Mouse (Mus musculus): ENCODE data around the gene Nup160. TPM values are rescaled to one million over a fixed set of nuclear protein-coding genes. Genes with fewer than 3 reads are reported as not detected.
A peak's percentile ranks its signal among the peaks of the same experiment; 100 is the strongest.

The Nup160 gene
- polyA plus RNA-seq, 1 experiment from 2014 or later = 41.1 TPM

- no peaks in the 10 kb centered on the region for H3K4me1 ChIP-seq (ENCODE audit: control insufficient read depth, insufficient read depth, low read length)
- H3K4me3 ChIP-seq (ENCODE audit: low read depth, low read length) = no peak overlapping the region
- no peak overlapping the region for H3K4me2 ChIP-seq (ENCODE audit: low read depth, low read length)
- no peaks in the 10 kb centered on the region for H3K27me3 ChIP-seq (replicated peaks; ENCODE audit: control insufficient read depth, insufficient read depth, low read length)
- DNase-seq (ENCODE audit: low spot score) (no peak), ATAC-seq (ENCODE audit: low read depth) (no peak)
- no peak overlapping the region for H3K27ac ChIP-seq (replicated peaks; ENCODE audit: low read depth, low read length)
- H3K9ac ChIP-seq (ENCODE audit: low read depth, low read length) = no peak overlapping the region
- WGBS = 92% methylated on average over 7 of the region's 7 CpGs
- H3K36me3 ChIP-seq (ENCODE audit: control insufficient read depth, insufficient read depth, low read length) = peaks cover 92% of the 10 kb centered on the region
- H3K9me3 ChIP-seq (ENCODE audit: control insufficient read depth, low read length) = no peaks in the 10 kb centered on the region
These were observed 38.6 kb downstream of the Nup160 start for GRCm38 (mm10) chr2:90715555-90716092.

- DNase-seq (ENCODE audit: low spot score) (no peak), ATAC-seq (ENCODE audit: low read depth) (no peak)
- WGBS = 92% methylated on average over 4 of the region's 4 CpGs
- Histone ChIP-seq H3K36me3 (ENCODE audit: control insufficient read depth, insufficient read depth, low read length) (peaks cover 91% of the 10 kb centered on the region), H3K9me3 (ENCODE audit: control insufficient read depth, low read length) (no peaks in the 10 kb centered on the region), H3K4me2 (ENCODE audit: low read depth, low read length) (no peak overlapping the region), H3K9ac (ENCODE audit: low read depth, low read length) (no peak overlapping the region), H3K27me3 (replicated peaks; ENCODE audit: control insufficient read depth, insufficient read depth, low read length) (no peaks in the 10 kb centered on the region), H3K4me3 (ENCODE audit: low read depth, low read length) (no peak overlapping the region), H3K4me1 (ENCODE audit: control insufficient read depth, insufficient read depth, low read length) (no peaks in the 10 kb centered on the region), H3K27ac (replicated peaks; ENCODE audit: low read depth, low read length) (no peak overlapping the region)
These were observed 40.4 kb downstream of the Nup160 start for GRCm38 (mm10) chr2:90717366-90717765.

- no peak for ATAC-seq (ENCODE audit: low read depth)
- WGBS = 93% methylated on average over 5 of the region's 5 CpGs
- Histone ChIP-seq H3K27ac (replicated peaks; ENCODE audit: low read depth, low read length) (no peak overlapping the region), H3K9me3 (ENCODE audit: control insufficient read depth, low read length) (no peaks in the 10 kb centered on the region), H3K27me3 (replicated peaks; ENCODE audit: control insufficient read depth, insufficient read depth, low read length) (no peaks in the 10 kb centered on the region), H3K4me1 (ENCODE audit: control insufficient read depth, insufficient read depth, low read length) (no peaks in the 10 kb centered on the region), H3K36me3 (ENCODE audit: control insufficient read depth, insufficient read depth, low read length) (peaks cover 91% of the 10 kb centered on the region), H3K4me3 (ENCODE audit: low read depth, low read length) (no peak overlapping the region), H3K9ac (ENCODE audit: low read depth, low read length) (no peak overlapping the region), H3K4me2 (ENCODE audit: low read depth, low read length) (no peak overlapping the region)
- no peak for DNase-seq (ENCODE audit: low spot score)
These were observed 40.9 kb downstream of the Nup160 start for GRCm38 (mm10) chr2:90717948-90718347.

- Histone ChIP-seq H3K9me3 (ENCODE audit: control insufficient read depth, low read length) (no peaks in the 10 kb centered on the region), H3K4me2 (ENCODE audit: low read depth, low read length) (no peak overlapping the region), H3K4me1 (ENCODE audit: control insufficient read depth, insufficient read depth, low read length) (no peaks in the 10 kb centered on the region), H3K27me3 (replicated peaks; ENCODE audit: control insufficient read depth, insufficient read depth, low read length) (no peaks in the 10 kb centered on the region), H3K4me3 (ENCODE audit: low read depth, low read length) (no peak overlapping the region), H3K9ac (ENCODE audit: low read depth, low read length) (no peak overlapping the region), H3K36me3 (ENCODE audit: control insufficient read depth, insufficient read depth, low read length) (peaks cover 96% of the 10 kb centered on the region), H3K27ac (replicated peaks; ENCODE audit: low read depth, low read length) (no peak overlapping the region)
- 95% methylated on average over 3 of the region's 3 CpGs for WGBS
- no peak for ATAC-seq (ENCODE audit: low read depth)
- DNase-seq (ENCODE audit: low spot score) = no peak
These were observed 49.8 kb downstream of the Nup160 start for GRCm38 (mm10) chr2:90726818-90727217.

- Histone ChIP-seq H3K4me1 (ENCODE audit: control insufficient read depth, insufficient read depth, low read length) (no peaks in the 10 kb centered on the region), H3K27ac (replicated peaks; ENCODE audit: low read depth, low read length) (no peak overlapping the region), H3K4me2 (ENCODE audit: low read depth, low read length) (no peak overlapping the region), H3K36me3 (ENCODE audit: control insufficient read depth, insufficient read depth, low read length) (peaks cover 74% of the 10 kb centered on the region), H3K27me3 (replicated peaks; ENCODE audit: control insufficient read depth, insufficient read depth, low read length) (no peaks in the 10 kb centered on the region), H3K9me3 (ENCODE audit: control insufficient read depth, low read length) (no peaks in the 10 kb centered on the region), H3K9ac (ENCODE audit: low read depth, low read length) (no peak overlapping the region), H3K4me3 (ENCODE audit: low read depth, low read length) (no peak overlapping the region)
- WGBS = 92% methylated on average over 11 of the region's 11 CpGs
- ATAC-seq (ENCODE audit: low read depth) = no peak
- no peak for DNase-seq (ENCODE audit: low spot score)
These were observed 58.3 kb downstream of the Nup160 start for GRCm38 (mm10) chr2:90735326-90735725.

GRCm38 (mm10) chr2:90738801-90739200 lies 61.8 kb downstream of the Nup160 start:
- H3K36me3 ChIP-seq (ENCODE audit: control insufficient read depth, insufficient read depth, low read length) = peaks cover 41% of the 10 kb centered on the region
- no peak for ATAC-seq (ENCODE audit: low read depth)
- no peaks in the 10 kb centered on the region for H3K4me1 ChIP-seq (ENCODE audit: control insufficient read depth, insufficient read depth, low read length)
- no peak overlapping the region for H3K4me3 ChIP-seq (ENCODE audit: low read depth, low read length)
- no peak for DNase-seq (ENCODE audit: low spot score)
- no peaks in the 10 kb centered on the region for H3K27me3 ChIP-seq (replicated peaks; ENCODE audit: control insufficient read depth, insufficient read depth, low read length)
- H3K9me3 ChIP-seq (ENCODE audit: control insufficient read depth, low read length) = no peaks in the 10 kb centered on the region
- WGBS = 88% methylated on average over 3 of the region's 3 CpGs
- H3K27ac ChIP-seq (replicated peaks; ENCODE audit: low read depth, low read length) = no peak overlapping the region
- no peak overlapping the region for H3K4me2 ChIP-seq (ENCODE audit: low read depth, low read length)
- no peak overlapping the region for H3K9ac ChIP-seq (ENCODE audit: low read depth, low read length)

- no peaks in the 10 kb centered on the region for H3K4me1 ChIP-seq (ENCODE audit: control insufficient read depth, insufficient read depth, low read length)
- ATAC-seq (ENCODE audit: low read depth) = no peak
These were observed 62.3 kb downstream of the Nup160 start for GRCm38 (mm10) chr2:90739327-90739726.

GRCm38 (mm10) chr2:90739921-90740320 lies 62.9 kb downstream of the Nup160 start:
- ATAC-seq (ENCODE audit: low read depth) (no peak), DNase-seq (ENCODE audit: low spot score) (peak; percentile 54)
- no peaks in the 10 kb centered on the region for H3K9me3 ChIP-seq (ENCODE audit: control insufficient read depth, low read length)
- H3K27ac ChIP-seq (replicated peaks; ENCODE audit: low read depth, low read length) = no peak overlapping the region
- no peak overlapping the region for H3K4me2 ChIP-seq (ENCODE audit: low read depth, low read length)
- H3K36me3 ChIP-seq (ENCODE audit: control insufficient read depth, insufficient read depth, low read length) = peaks cover 30% of the 10 kb centered on the region
- H3K4me1 ChIP-seq (ENCODE audit: control insufficient read depth, insufficient read depth, low read length) = no peaks in the 10 kb centered on the region
- H3K9ac ChIP-seq (ENCODE audit: low read depth, low read length) = no peak overlapping the region
- 76% methylated on average over 5 of the region's 5 CpGs for WGBS
- no peak overlapping the region for H3K4me3 ChIP-seq (ENCODE audit: low read depth, low read length)
- H3K27me3 ChIP-seq (replicated peaks; ENCODE audit: control insufficient read depth, insufficient read depth, low read length) = no peaks in the 10 kb centered on the region

More at GRCm38 (mm10) chr2:90739327-90739726, 62.3 kb downstream of the Nup160 start:
- Histone ChIP-seq H3K9me3 (ENCODE audit: control insufficient read depth, low read length) (no peaks in the 10 kb centered on the region), H3K36me3 (ENCODE audit: control insufficient read depth, insufficient read depth, low read length) (peaks cover 36% of the 10 kb centered on the region), H3K4me2 (ENCODE audit: low read depth, low read length) (no peak overlapping the region), H3K9ac (ENCODE audit: low read depth, low read length) (no peak overlapping the region), H3K4me3 (ENCODE audit: low read depth, low read length) (no peak overlapping the region), H3K27ac (replicated peaks; ENCODE audit: low read depth, low read length) (no peak overlapping the region), H3K27me3 (replicated peaks; ENCODE audit: control insufficient read depth, insufficient read depth, low read length) (no peaks in the 10 kb centered on the region)
- WGBS = 75% methylated on average over 3 of the region's 3 CpGs
- no peak for DNase-seq (ENCODE audit: low spot score)

- Histone ChIP-seq H3K36me3 (ENCODE audit: control insufficient read depth, insufficient read depth, low read length) (peaks cover 23% of the 10 kb centered on the region), H3K4me3 (ENCODE audit: low read depth, low read length) (peak overlapping the region; percentile 98), H3K9ac (ENCODE audit: low read depth, low read length) (peak overlapping the region; percentile 54), H3K27ac (replicated peaks; ENCODE audit: low read depth, low read length) (peak overlapping the region; percentile 94), H3K27me3 (replicated peaks; ENCODE audit: control insufficient read depth, insufficient read depth, low read length) (no peaks in the 10 kb centered on the region), H3K4me1 (ENCODE audit: control insufficient read depth, insufficient read depth, low read length) (peaks cover 14% of the 10 kb centered on the region; the same call in 1 of the 2 replicates), H3K4me2 (ENCODE audit: low read depth, low read length) (peak overlapping the region; percentile 58), H3K9me3 (ENCODE audit: control insufficient read depth, low read length) (no peaks in the 10 kb centered on the region)
- WGBS = 74% methylated on average over 12 of the region's 12 CpGs
- DNase-seq (ENCODE audit: low spot score) (no peak), ATAC-seq (ENCODE audit: low read depth) (no peak)
These were observed 67.5 kb downstream of the Nup160 start for GRCm38 (mm10) chr2:90744285-90745052.

All from embryonic facial prominence, embryonic 14.5 days (tissue).